Mouse (Mus musculus): Measurements from ENCODE around the gene Litaf. TPM values are rescaled to one million over a fixed set of nuclear protein-coding genes. Genes with fewer than 3 reads are reported as not detected.

The Litaf gene
- polyA plus RNA-seq, 1 experiment from 2014 or later = 137 TPM

- no peak for DNase-seq (ENCODE audit: low spot score)
- H3K4me1 ChIP-seq (replicated peaks; ENCODE audit: insufficient read depth, low read length) = peaks cover 41% of the 10 kb centered on the region
- H3K9me3 ChIP-seq (replicated peaks; ENCODE audit: low read length) = no peaks in the 10 kb centered on the region
- H3K4me3 ChIP-seq (replicated peaks; ENCODE audit: low read depth, low read length) = no peak overlapping the region
- no peaks in the 10 kb centered on the region for H3K36me3 ChIP-seq (ENCODE audit: insufficient read depth, low read length)
- WGBS = 43% methylated on average over 5 of the region's 5 CpGs
- TF ChIP-seq CTCF (IDR thresholded peaks at IDR 0.05; ENCODE audit: low read depth) = no peak
- ATAC-seq (replicated peaks; ENCODE audit: low FRiP score, low read depth) = no peak
- H3K9ac ChIP-seq (ENCODE audit: low read depth, low read length) = no peak overlapping the region
- no peaks in the 10 kb centered on the region for H3K27me3 ChIP-seq (ENCODE audit: insufficient read depth, low read length)
- peak overlapping the region; percentile 38; the same call in 1 of the 2 replicates for H3K27ac ChIP-seq
- no peak overlapping the region for H3K4me2 ChIP-seq (ENCODE audit: low read length)
Observed at GRCm38 (mm10) chr16:10984534-10984933, 81.4 kb downstream of the Litaf start.

- no peak overlapping the region for H3K4me3 ChIP-seq (replicated peaks; ENCODE audit: low read depth, low read length)
- no peaks in the 10 kb centered on the region for H3K27me3 ChIP-seq (ENCODE audit: insufficient read depth, low read length)
- H3K27ac ChIP-seq = peak overlapping the region; percentile 50; the same call in 1 of the 2 replicates
- ATAC-seq (replicated peaks; ENCODE audit: low FRiP score, low read depth) (no peak), DNase-seq (ENCODE audit: low spot score) (peak; percentile 50)
- TF ChIP-seq CTCF (IDR thresholded peaks at IDR 0.05; ENCODE audit: low read depth) = no peak
- no peak overlapping the region for H3K4me2 ChIP-seq (ENCODE audit: low read length)
- H3K9me3 ChIP-seq (replicated peaks; ENCODE audit: low read length) = no peaks in the 10 kb centered on the region
- no peaks in the 10 kb centered on the region for H3K36me3 ChIP-seq (ENCODE audit: insufficient read depth, low read length)
- no peak overlapping the region for H3K9ac ChIP-seq (ENCODE audit: low read depth, low read length)
- 38% methylated on average over 7 of the region's 7 CpGs for whole genome bisulfite sequencing
- H3K4me1 ChIP-seq (replicated peaks; ENCODE audit: insufficient read depth, low read length) = peaks cover 46% of the 10 kb centered on the region
Observed at GRCm38 (mm10) chr16:10981493-10982070, 84.4 kb downstream of the Litaf start.

- peaks cover 49% of the 10 kb centered on the region for H3K4me1 ChIP-seq (replicated peaks; ENCODE audit: insufficient read depth, low read length)
- peak overlapping the region; percentile 5; the same call in 1 of the 2 replicates for H3K4me2 ChIP-seq (ENCODE audit: low read length)
- H3K27me3 ChIP-seq (ENCODE audit: insufficient read depth, low read length) = no peaks in the 10 kb centered on the region
- H3K9me3 ChIP-seq (replicated peaks; ENCODE audit: low read length) = no peaks in the 10 kb centered on the region
- no peak overlapping the region for H3K4me3 ChIP-seq (replicated peaks; ENCODE audit: low read depth, low read length)
- peak; percentile 68 for ATAC-seq (replicated peaks; ENCODE audit: low FRiP score, low read depth)
- no peaks in the 10 kb centered on the region for H3K36me3 ChIP-seq (ENCODE audit: insufficient read depth, low read length)
- DNase-seq (ENCODE audit: low spot score) = peak; percentile 82
- 25% methylated on average over 11 of the region's 11 CpGs for WGBS
- H3K27ac ChIP-seq = peak overlapping the region; percentile 58
- no peak overlapping the region for H3K9ac ChIP-seq (ENCODE audit: low read depth, low read length)
- TF ChIP-seq CTCF (IDR thresholded peaks at IDR 0.05; ENCODE audit: low read depth) = no peak
Observed at GRCm38 (mm10) chr16:10979064-10979803, 86.7 kb downstream of the Litaf start.

GRCm38 (mm10) chr16:10977877-10978276 lies 88.1 kb downstream of the Litaf start:
- DNase-seq (ENCODE audit: low spot score) (no peak), ATAC-seq (replicated peaks; ENCODE audit: low FRiP score, low read depth) (no peak)
- H3K27me3 ChIP-seq (ENCODE audit: insufficient read depth, low read length) = no peaks in the 10 kb centered on the region
- H3K36me3 ChIP-seq (ENCODE audit: insufficient read depth, low read length) = no peaks in the 10 kb centered on the region
- peaks cover 53% of the 10 kb centered on the region for H3K4me1 ChIP-seq (replicated peaks; ENCODE audit: insufficient read depth, low read length)
- H3K4me3 ChIP-seq (replicated peaks; ENCODE audit: low read depth, low read length) = no peak overlapping the region
- H3K9ac ChIP-seq (ENCODE audit: low read depth, low read length) = no peak overlapping the region
- H3K9me3 ChIP-seq (replicated peaks; ENCODE audit: low read length) = no peaks in the 10 kb centered on the region
- no peak for TF ChIP-seq CTCF (IDR thresholded peaks at IDR 0.05; ENCODE audit: low read depth)
- 74% methylated on average over 9 of the region's 9 CpGs for WGBS
- peak overlapping the region; percentile 78 for H3K27ac ChIP-seq
- H3K4me2 ChIP-seq (ENCODE audit: low read length) = no peak overlapping the region

GRCm38 (mm10) chr16:10976202-10976631 lies 89.7 kb downstream of the Litaf start:
- Histone ChIP-seq H3K4me1 (replicated peaks; ENCODE audit: insufficient read depth, low read length) (peaks cover 45% of the 10 kb centered on the region), H3K27ac (peak overlapping the region; percentile 78), H3K4me2 (ENCODE audit: low read length) (no peak overlapping the region), H3K36me3 (ENCODE audit: insufficient read depth, low read length) (no peaks in the 10 kb centered on the region), H3K9me3 (replicated peaks; ENCODE audit: low read length) (no peaks in the 10 kb centered on the region), H3K4me3 (replicated peaks; ENCODE audit: low read depth, low read length) (no peak overlapping the region), H3K27me3 (ENCODE audit: insufficient read depth, low read length) (no peaks in the 10 kb centered on the region), H3K9ac (ENCODE audit: low read depth, low read length) (no peak overlapping the region)
- DNase-seq (ENCODE audit: low spot score) (peak; percentile 90), ATAC-seq (replicated peaks; ENCODE audit: low FRiP score, low read depth) (peak; percentile 39)
- TF ChIP-seq CTCF (IDR thresholded peaks at IDR 0.05; ENCODE audit: low read depth) = peak; percentile 16; the same call in 1 of the 2 replicates
- WGBS = 21% methylated on average over 11 of the region's 11 CpGs

- no peaks in the 10 kb centered on the region for H3K9me3 ChIP-seq (replicated peaks; ENCODE audit: low read length)
- H3K9ac ChIP-seq (ENCODE audit: low read depth, low read length) = no peak overlapping the region
- H3K4me3 ChIP-seq (replicated peaks; ENCODE audit: low read depth, low read length) = no peak overlapping the region
- WGBS = 77% methylated on average over 5 of the region's 5 CpGs
- H3K4me1 ChIP-seq (replicated peaks; ENCODE audit: insufficient read depth, low read length) = peaks cover 39% of the 10 kb centered on the region
- H3K4me2 ChIP-seq (ENCODE audit: low read length) = no peak overlapping the region
- no peak for DNase-seq (ENCODE audit: low spot score)
- H3K36me3 ChIP-seq (ENCODE audit: insufficient read depth, low read length) = no peaks in the 10 kb centered on the region
- no peak for ATAC-seq (replicated peaks; ENCODE audit: low FRiP score, low read depth)
- H3K27me3 ChIP-seq (ENCODE audit: insufficient read depth, low read length) = no peaks in the 10 kb centered on the region
- TF ChIP-seq CTCF (IDR thresholded peaks at IDR 0.05; ENCODE audit: low read depth) = no peak
- H3K27ac ChIP-seq = no peak overlapping the region
Observed at GRCm38 (mm10) chr16:10974939-10975338, 91.0 kb downstream of the Litaf start.
